Mouse (Mus musculus): ENCODE results near the gene Ybx2. TPM values are rescaled to one million over a fixed set of nuclear protein-coding genes. Genes with fewer than 3 reads are reported as not detected.

Gene Ybx2
- total RNA-seq, 2 experiments from 2014 or later = 24.8 to 35.7 TPM

DNA sequence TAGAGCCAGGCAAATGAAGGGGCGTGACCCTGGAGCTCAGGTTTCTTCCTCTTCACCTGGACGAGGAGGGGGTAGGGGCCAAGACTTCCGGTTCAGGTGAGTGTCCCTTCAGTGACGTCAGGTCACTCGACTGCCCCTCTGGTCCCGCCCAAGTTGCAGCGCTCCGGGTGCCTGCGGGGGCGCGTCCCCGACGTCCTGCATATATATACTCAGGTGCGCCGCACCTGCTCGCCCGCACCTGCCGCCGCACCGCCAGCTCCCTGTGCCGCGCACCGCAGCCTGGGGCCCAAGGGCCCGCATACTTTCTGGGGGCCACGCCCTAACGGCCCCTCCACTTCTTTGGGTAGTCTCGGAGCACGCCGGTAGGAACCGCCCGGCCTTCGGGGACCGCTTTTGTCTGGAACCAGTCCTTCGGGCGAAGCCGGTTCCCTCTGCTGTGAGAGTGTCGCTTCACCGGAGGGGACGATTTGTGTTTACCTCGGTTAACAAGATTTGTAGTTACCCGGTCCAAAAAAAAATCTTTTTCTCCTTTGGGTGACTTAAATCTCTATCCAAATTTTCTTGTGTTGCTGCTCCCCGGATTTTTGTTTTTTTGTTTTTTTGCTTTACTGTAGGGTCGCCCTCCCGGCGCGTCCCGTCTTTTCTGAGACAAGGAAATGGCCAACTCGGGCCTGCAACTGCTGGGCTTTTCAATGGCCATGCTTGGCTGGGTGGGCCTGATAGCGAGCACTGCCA is 29.8 kb downstream of the Ybx2 start:
- no peak for DNase-seq

DNA sequence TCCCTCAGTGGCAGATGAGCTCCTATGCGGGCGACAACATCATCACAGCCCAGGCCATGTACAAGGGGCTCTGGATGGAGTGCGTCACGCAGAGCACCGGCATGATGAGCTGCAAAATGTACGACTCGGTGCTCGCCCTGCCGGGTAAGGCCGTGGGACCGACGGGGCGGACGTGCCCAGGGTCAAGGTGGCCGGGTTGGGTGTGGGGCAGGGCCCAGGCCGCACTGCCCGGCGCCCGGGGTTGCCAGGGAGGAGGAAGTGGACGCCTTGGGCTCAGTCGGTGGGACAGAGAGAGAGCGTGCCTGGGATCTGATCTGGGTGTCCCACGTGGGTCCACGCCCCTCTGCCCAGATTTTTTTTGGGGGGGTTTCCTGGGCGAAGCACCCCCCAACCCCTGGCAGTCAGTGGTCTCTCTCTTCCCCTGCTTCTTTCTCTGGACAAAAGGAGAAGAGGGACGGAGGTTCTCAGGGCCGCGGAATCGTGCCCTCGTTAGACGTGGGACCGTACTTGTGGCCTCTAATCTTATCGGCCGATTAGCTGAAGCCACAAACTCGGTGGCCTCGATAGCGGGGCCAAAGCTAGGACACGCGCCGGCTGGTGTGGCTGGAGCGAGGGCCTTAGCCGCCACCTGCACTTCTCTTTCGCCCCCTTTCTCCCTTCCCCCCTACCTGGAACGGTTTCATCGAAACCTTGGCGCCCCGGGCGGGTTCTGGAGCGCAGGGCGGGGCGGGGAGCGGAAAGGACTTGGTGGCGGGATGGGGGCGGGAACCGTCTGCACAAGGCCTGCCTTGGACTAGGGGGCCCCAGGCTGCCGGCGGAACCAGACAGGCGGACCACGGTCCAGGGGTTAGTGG is 30.6 kb downstream of the Ybx2 start:
- DNase-seq = peak; percentile 48

DNA sequence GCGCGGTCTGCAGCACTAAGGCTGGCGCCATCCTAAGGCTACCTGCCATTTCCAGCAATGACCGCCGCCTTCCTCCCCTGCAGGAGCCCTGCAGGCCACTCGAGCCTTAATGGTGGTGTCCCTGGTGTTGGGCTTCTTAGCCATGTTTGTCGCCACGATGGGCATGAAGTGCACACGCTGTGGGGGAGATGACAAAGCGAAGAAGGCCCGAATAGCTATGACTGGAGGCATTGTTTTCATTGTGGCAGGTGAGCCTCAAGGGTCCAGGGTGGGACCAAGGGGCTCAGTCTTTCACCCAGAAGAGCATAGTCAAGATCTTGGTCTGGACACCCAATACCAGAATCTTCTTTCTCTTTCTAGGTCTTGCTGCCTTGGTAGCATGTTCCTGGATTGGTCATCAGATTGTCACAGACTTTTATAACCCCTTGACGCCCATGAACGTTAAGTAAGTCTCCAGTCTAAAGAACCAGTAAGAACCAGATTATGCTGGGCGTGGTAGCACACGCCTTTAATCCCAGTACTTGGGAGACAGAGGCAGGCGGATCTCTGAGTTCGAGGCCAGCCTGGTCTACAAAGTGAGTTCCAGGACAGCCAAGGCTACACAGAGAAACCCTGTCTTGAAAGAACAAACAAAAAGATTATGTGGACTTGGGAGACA is 31.4 kb downstream of the Ybx2 start:
- DNase-seq = no peak

DNA sequence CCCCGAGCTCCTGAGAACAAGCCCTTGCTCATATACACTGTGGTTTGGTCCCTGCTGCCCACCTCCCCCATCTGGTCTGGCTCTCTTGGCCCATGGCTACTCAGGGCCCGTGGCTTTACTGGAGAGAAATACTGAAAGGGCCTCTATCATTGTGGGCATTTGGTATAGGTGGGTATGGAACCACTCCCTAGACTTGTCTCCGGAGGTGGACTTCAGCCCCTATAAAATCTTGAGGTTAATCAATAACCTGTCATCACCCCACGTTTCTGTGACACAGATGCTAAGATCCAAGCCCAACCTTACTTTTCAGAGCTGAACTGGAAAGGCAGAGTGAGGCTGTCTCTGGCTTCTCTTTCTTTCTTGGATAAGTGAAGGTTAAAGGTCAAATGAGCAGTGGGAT is 33.2 kb downstream of the Ybx2 start:
- DNase-seq = no peak

DNA sequence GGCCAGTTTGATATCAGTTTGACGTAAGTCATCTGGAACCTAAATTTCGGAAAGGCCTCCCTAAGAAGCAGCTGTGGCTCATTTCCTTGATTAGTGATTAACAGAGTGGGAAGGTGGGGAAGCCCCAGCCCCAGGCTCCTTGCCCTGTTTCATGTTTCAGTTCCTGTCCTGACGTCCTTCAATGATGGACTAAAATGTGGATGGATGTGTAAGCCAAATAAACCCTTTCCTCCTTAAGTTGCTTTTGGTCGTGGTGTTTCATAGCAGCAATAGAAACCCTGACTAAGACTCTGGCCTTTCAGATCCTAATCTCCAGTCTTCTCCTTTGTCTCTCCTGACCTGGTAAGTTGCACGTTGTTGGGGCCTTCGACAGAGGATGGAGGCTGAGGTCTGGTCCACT is 34.6 kb downstream of the Ybx2 start:
- DNase-seq = no peak

DNA sequence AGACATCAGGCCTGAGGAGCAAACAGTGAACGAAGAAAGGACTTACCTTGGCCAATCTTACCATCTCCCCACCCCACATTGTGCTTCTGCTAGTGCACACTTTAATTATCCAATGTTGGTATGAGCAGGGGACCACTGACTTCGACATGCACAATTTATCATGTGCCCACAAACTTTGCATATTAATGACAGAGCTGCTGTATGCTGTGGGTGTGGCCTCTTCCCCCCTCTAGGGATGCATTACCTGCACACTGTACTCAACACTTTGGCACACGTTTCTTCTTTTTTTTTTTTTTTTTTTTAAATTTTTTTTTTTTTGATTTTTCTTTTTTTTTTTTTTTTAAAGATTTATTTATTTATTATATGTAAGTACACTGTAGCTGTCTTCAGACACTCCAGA is 35.2 kb downstream of the Ybx2 start:
- DNase-seq = no peak

DNA sequence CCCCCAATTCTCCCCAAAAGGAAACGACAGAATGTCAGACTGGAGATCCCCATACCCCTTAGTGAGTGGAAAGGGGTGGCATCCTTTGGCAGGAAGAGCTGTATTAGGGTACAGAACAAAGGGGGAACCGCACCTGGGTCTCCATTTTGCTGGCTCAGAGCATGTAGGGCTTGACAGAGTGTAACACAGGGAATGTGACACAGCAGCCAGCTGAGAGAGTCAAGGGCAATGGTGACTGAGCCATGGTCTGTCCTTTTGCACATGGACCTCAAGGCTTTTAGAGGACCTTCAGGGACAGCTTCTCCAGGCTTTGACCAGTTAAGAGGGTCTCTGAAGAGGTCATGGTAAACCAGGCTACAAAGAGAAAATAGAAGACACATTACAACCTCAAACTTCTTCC is 39.3 kb downstream of the Ybx2 start:
- DNase-seq = no peak

DNA sequence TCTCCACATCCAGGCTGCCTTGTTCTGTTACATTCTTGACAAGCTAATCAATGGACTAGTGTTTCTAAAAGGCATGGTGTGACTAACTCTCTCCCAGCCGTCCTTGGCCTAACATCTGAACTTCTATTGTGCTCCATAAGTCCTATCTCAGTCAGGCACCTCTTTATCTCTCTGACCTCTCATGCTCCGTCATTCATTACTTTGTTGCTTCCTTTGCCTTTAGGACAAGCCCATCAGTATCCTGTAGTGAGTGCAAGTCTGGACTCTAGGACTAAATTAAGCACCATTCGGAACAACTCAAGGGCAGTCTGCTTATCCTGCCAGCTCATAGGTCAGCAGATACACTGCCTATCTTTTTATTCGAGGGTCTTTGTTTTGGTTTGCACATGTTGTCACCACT is 40.7 kb downstream of the Ybx2 start:
- DNase-seq = no peak

DNA sequence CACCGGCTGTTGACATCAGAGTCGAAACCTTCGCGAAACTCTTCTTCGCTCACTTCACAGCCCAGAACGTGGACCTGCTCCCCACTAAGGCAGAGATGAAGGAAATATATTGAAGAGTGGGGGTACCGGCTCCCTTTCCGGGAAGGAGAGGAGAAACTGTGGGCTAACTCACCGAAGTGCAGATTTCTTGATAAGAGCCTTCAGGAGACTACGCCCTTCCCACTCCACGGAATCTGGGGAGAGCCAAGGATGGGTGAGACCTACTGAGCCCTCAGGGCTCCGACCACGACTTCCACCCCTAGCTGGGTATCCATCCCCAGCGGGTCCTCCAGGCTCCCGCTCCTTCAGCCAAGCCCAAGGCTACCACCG is 44.2 kb downstream of the Ybx2 start:
- no peak for DNase-seq

DNA sequence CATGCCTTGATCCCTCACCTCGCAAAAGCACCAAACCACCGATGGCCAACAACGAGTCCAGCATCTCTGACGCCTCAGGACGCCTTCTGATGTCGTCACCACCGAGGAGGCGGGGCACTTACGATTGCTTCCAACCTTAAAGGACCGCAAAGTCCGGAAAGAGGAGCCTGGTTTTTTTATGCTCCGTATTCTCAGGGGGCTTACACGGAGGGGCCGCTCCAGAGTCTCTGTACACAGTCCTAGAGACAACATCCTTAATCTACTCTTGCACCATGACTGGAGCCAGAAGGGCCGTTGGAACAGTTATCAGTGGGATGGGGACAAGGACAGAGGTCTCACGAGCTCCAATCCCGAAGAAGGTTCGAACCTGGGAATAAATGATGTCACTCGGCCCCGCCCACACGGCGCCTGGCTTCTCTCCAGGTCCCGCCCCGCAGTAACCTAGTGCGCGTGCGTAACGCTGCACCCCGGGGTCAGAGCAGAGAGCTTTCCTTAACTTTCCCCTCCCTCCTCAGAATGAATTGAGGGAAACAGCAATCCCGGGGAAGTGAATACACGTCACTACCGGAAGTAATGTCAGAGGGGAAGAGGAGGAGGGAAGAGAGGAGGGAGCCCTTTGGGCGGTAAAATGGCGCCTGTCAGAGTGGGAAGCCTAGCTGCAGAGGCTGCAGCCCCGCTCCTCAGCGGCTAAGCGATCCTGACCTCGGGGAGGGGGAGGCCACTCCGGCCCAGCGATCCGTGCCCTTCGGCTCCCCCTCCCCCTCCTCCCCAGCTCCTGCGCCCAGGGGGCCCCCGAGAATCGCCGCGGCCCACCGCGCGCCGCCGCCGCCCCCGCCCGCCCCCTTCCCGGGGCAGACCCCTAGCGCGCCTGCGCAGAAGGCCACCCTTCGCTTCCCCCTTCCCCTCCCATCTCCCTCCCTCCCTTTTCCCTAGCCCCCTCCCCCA is 44.9 kb downstream of the Ybx2 start:
- peak; percentile 99 for DNase-seq

DNA sequence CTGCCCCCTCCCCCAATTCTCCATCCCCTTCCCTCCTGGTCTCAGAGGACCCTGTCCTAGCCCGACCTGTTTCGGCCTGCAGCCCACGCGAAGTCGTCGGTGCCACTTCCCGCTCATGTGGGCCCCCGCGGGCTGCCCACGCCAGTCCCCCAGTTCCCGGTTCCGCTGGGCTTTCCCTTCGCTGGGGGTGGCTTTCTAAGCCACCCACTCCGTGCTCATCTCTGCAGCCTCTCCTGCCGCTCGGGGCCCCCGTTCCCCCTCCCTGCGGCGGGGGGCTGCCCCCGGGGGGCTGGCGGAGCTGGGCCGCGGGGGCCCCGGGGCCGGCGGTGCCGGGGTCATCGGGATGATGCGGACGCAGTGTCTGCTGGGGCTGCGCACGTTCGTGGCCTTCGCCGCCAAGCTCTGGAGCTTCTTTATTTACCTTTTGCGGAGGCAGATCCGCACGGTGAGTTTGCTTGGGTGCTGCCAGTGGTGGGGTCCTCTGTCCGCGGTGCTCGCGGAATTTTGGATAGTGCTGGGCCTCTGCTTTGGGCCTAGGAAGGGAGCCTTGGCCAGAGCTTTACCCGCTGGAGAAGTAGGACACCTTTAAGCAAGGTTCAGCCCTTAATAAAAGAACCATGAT is 45.7 kb downstream of the Ybx2 start, which contains the start of gene Ctdnep1:
Gene Ctdnep1, plus strand, starts transcription at position 16 of the 622 bp plus-strand sequence.
- peak; percentile 40 for DNase-seq

DNA sequence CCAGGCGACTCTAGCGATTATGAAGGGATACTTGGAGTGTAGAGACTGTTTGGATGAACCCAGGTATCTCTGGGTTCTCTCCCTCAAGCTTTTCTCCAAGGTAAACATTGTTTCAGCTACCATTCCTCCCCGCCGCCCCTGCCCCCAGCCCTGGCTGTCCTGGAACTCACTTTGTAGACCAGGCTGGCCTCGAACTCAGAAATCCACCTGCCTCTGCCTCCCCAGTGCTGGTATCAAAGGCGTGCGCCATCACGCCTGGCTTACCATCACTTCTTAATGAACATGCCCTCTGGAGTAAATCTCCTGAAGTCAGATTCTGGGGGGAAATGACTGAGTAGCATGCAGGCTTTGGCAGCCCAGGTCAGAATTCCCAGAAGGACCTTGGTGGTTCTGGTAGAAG is 46.6 kb downstream of the Ybx2 start, which contains the start of gene Elp5:
Gene Elp5, minus strand, starts transcription at position 293 of the 400 bp plus-strand sequence.
- no peak for DNase-seq

DNA sequence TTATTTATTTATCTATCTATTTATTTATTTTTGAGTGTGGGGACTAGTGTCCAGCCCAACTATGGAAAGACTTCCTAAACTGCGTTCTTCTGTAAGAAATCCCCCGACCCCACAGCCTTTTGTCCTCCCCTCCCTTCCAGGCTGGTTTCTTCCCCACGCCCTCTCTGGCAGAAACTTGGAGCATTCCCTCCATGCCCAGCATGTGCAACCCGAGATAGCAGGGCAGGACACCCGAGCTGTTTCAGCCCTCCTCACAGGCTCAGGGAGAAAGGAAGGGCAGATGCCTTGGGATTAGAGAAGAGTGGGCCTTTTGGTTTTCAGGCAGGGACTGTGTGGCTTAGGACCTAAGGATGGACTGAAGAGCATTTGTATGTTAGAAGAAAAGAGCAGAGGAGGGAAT is 47.3 kb downstream of the Ybx2 start:
- peak; percentile 56 for DNase-seq

DNA sequence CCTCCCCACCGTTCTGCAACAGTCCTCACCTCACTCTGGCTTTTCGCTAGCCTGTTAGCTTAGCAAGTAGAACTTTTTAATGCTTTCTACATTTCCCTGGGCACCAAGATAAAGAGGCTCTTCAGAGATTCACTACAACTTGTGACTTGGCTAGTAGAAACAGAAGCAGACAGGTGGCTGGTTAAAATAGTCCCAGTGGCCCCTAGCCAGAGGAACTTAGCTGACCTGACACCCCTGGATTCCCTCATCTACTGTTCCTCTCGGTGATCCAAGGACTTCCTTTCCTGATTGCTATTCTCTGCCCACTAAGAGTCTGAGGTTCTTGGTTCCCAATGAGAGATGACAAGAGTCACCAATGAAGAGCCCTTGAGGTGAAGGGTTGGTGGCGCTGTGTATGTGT is 47.8 kb downstream of the Ybx2 start:
- no peak for DNase-seq

DNA sequence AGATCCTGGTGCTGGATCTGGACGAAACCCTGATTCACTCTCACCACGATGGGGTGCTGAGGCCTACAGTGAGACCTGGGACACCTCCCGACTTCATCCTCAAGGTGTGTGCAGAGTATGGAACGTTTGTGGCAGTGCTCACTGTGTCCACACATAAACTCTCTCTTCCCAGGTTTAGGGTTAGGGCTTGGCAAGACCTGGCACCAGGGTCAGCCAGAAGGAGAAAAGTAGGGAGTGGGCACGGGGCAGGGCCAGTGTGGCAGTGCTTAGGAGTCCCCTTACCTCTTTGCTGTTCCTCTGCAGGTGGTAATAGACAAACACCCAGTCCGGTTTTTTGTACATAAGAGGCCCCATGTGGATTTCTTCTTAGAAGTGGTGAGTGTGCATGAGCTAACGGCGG is 48.8 kb downstream of the Ybx2 start:
- DNase-seq = no peak

DNA sequence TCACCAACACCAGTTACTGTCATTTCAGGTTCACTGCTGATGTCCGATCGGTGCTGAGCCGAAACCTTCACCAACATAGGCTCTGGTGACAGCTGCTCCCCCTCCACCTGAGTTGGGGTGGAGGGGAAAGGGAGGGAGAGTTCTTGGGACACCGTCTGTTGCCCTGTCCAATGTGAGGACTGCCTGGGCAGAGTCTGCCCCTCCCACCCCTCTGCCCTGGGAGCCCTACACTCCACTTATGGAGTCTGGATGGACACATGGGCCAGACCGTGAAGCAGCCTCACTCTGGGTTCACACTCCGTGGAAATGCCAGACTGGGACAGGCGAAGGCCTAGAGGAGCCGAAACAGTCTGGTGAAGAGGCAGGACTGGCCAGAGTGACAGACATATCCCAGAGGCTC is 54.4 kb downstream of the Ybx2 start:
- no peak for DNase-seq

Small RNA genes within 50 kb of the gene (microRNA-seq; reads per million reads assigned to microRNA genes)
- gene Gm44349 = 0.35 to 0.41 reads per million in 2 experiments

Other genes starting within 250 kb of the Ybx2 start
- gene Tnfsf12, start 239.9 kb upstream of the Ybx2 start, total RNA-seq (2021) = 10 to 100 TPM; 13.7 to 16.4 TPM
- 1 to 10 TPM; 1.9 to 3.0 TPM for gene Tnfsfm13, start 239.7 kb upstream of the Ybx2 start, total RNA-seq (2021)
- 10 to 100 TPM; 53.7 TPM for gene Polr2a, start 177.2 kb upstream of the Ybx2 start, total RNA-seq (2021)
- gene Slc35g3, start 173.8 kb upstream of the Ybx2 start, total RNA-seq (2021) = not detected
- 10 to 100 TPM; 34.1 to 36.8 TPM for gene Zbtb4, start 169.9 kb upstream of the Ybx2 start, total RNA-seq (2021)
- gene Chrnb1, start 139.9 kb upstream of the Ybx2 start, total RNA-seq (2021) = 1 to 10 TPM; 3.1 to 5.1 TPM
- 1 to 10 TPM; 3.1 to 3.7 TPM for gene Fgf11, start 133.9 kb upstream of the Ybx2 start, total RNA-seq (2021)
- gene Tmem102, start 130.2 kb upstream of the Ybx2 start, total RNA-seq (2021) = under 1 TPM; 0.60 to 0.92 TPM
- not detected for gene Gm39566, start 120.5 kb upstream of the Ybx2 start, total RNA-seq (2021)
- gene Spem2, start 117.3 kb upstream of the Ybx2 start, total RNA-seq (2021) = not detected
- not detected for gene Spem1, start 113.6 kb upstream of the Ybx2 start, total RNA-seq (2021)
- 10 to 100 TPM; 11.0 to 11.6 TPM for gene Nlgn2, start 98.0 kb upstream of the Ybx2 start, total RNA-seq (2021)
- gene Tmem256, start 97.3 kb upstream of the Ybx2 start, total RNA-seq (2021) = 100 to 1,000 TPM; 143 to 166 TPM
- gene Plscr3, start 89.4 kb upstream of the Ybx2 start, total RNA-seq (2021) = 10 to 100 TPM; 59.7 to 59.9 TPM
- gene Tnk1, start 77.1 kb upstream of the Ybx2 start, total RNA-seq (2021) = not detected
- gene Tmem95, start 57.8 kb upstream of the Ybx2 start, total RNA-seq (2021) = not detected
- 1 to 10 TPM; 3.3 TPM for gene Kctd11, start 54.4 kb upstream of the Ybx2 start, total RNA-seq (2021)
- gene Acap1, start 40.3 kb upstream of the Ybx2 start, total RNA-seq (2021) = 1 to 10 TPM; 2.8 to 3.2 TPM
- gene 2810408A11Rik, start 34.8 kb upstream of the Ybx2 start, total RNA-seq (2021) = 1 to 10 TPM; 5.2 to 6.2 TPM
- 10 to 100 TPM; 45.8 to 48.5 TPM for gene Neurl4, start 34.7 kb upstream of the Ybx2 start, total RNA-seq (2021)
- gene Gps2, start 21.9 kb upstream of the Ybx2 start, total RNA-seq (2021) = 10 to 100 TPM; 29.6 to 33.0 TPM
- gene Eif5a, start 13.8 kb upstream of the Ybx2 start, total RNA-seq (2021) = 100 to 1,000 TPM; 550 to 556 TPM
- 100 to 1,000 TPM in 1 of 2 experiments, 10 to 100 TPM in 1; 97.9 to 101 TPM for gene Slc2a4, start 12.4 kb downstream of the Ybx2 start, total RNA-seq (2021)
- gene Cldn7, start 29.0 kb downstream of the Ybx2 start, total RNA-seq (2021) = under 1 TPM in 1 of 2 experiments, not detected in 1; 0.76 TPM
- 100 to 1,000 TPM; 132 to 144 TPM for gene Ctdnep1, start 45.4 kb downstream of the Ybx2 start, total RNA-seq (2021)
- gene Elp5, start 46.7 kb downstream of the Ybx2 start, total RNA-seq (2021) = 10 to 100 TPM; 63.1 to 64.6 TPM
- gene Gabarap, start 55.3 kb downstream of the Ybx2 start, total RNA-seq (2021) = 100 to 1,000 TPM; 271 TPM
- gene Phf23, start 60.0 kb downstream of the Ybx2 start, total RNA-seq (2021) = 10 to 100 TPM; 25.0 to 30.3 TPM
- 10 to 100 TPM; 13.1 to 14.0 TPM for gene Dvl2, start 64.8 kb downstream of the Ybx2 start, total RNA-seq (2021)
- gene Acadvl, start 79.6 kb downstream of the Ybx2 start, total RNA-seq (2021) = 100 to 1,000 TPM; 862 to 957 TPM
- 10 to 100 TPM; 13.2 to 15.5 TPM for gene Dlg4, start 81.1 kb downstream of the Ybx2 start, total RNA-seq (2021)
- gene Asgr1, start 118.3 kb downstream of the Ybx2 start, total RNA-seq (2021) = not detected
- not detected for gene Asgr2, start 156.8 kb downstream of the Ybx2 start, total RNA-seq (2021)
- gene Mgl2, start 194.5 kb downstream of the Ybx2 start, total RNA-seq (2021) = under 1 TPM; 0.29 to 0.50 TPM
- gene Clec10a, start 220.4 kb downstream of the Ybx2 start, total RNA-seq (2021) = under 1 TPM; 0.60 to 0.99 TPM

Measured in heart, postnatal 4 days (tissue).